Mouse (Mus musculus): ENCODE data around the gene Pde10a. TPM values are rescaled to one million over a fixed set of nuclear protein-coding genes. Genes with fewer than 3 reads are reported as not detected.
A peak's percentile ranks its signal among the peaks of the same experiment; 100 is the strongest.

Gene Pde10a
- polyA plus RNA-seq, 1 experiment: 0.52 TPM

- no peaks in the 10 kb centered on the region for H3K36me3 ChIP-seq (ENCODE audit: control insufficient read depth, insufficient read depth, low read length)
- no peaks in the 10 kb centered on the region for H3K27me3 ChIP-seq (ENCODE audit: control insufficient read depth, insufficient read depth, low read length)
- H3K27ac ChIP-seq (ENCODE audit: insufficient read depth, low read depth, low read length): no peak overlapping the region
- H3K4me3 ChIP-seq (ENCODE audit: low read depth, low read length): no peak overlapping the region
- WGBS: 91% methylated on average over 1 of the region's 1 CpGs
- no peaks in the 10 kb centered on the region for H3K4me1 ChIP-seq (ENCODE audit: control insufficient read depth, insufficient read depth, insufficient read length, low read length)
- TF ChIP-seq CTCF (IDR thresholded peaks at IDR 0.05; ENCODE audit: extremely low read depth, insufficient read length, insufficient replicate concordance, low read depth, low read length) (no peak), POLR2A (IDR thresholded peaks at IDR 0.05; ENCODE audit: low read depth, low read length) (no peak)
Observed at GRCm38 (mm10) chr17:8995344-8995743, 470.2 kb downstream of the Pde10a start.

GRCm38 (mm10) chr17:9002438-9002837, 477.3 kb downstream of the Pde10a start:
- Histone ChIP-seq H3K27ac (ENCODE audit: insufficient read depth, low read depth, low read length) (no peak overlapping the region), H3K36me3 (ENCODE audit: control insufficient read depth, insufficient read depth, low read length) (no peaks in the 10 kb centered on the region), H3K4me1 (ENCODE audit: control insufficient read depth, insufficient read depth, insufficient read length, low read length) (no peaks in the 10 kb centered on the region), H3K4me3 (ENCODE audit: low read depth, low read length) (no peak overlapping the region), H3K27me3 (ENCODE audit: control insufficient read depth, insufficient read depth, low read length) (no peaks in the 10 kb centered on the region)
- 72% methylated on average over 4 of the region's 4 CpGs for WGBS
- no peak for TF ChIP-seq CTCF (IDR thresholded peaks at IDR 0.05; ENCODE audit: extremely low read depth, insufficient read length, insufficient replicate concordance, low read depth, low read length)
- TF ChIP-seq POLR2A (IDR thresholded peaks at IDR 0.05; ENCODE audit: low read depth, low read length): no peak

GRCm38 (mm10) chr17:9004516-9004915, 479.3 kb downstream of the Pde10a start:
- H3K27ac ChIP-seq (ENCODE audit: insufficient read depth, low read depth, low read length): no peak overlapping the region
- H3K4me1 ChIP-seq (ENCODE audit: control insufficient read depth, insufficient read depth, insufficient read length, low read length): no peaks in the 10 kb centered on the region
- H3K4me3 ChIP-seq (ENCODE audit: low read depth, low read length): no peak overlapping the region
- no peaks in the 10 kb centered on the region for H3K36me3 ChIP-seq (ENCODE audit: control insufficient read depth, insufficient read depth, low read length)
- WGBS: 80% methylated on average over 4 of the region's 4 CpGs
- H3K27me3 ChIP-seq (ENCODE audit: control insufficient read depth, insufficient read depth, low read length): no peaks in the 10 kb centered on the region
- TF ChIP-seq CTCF (IDR thresholded peaks at IDR 0.05; ENCODE audit: extremely low read depth, insufficient read length, insufficient replicate concordance, low read depth, low read length): no peak
- no peak for TF ChIP-seq POLR2A (IDR thresholded peaks at IDR 0.05; ENCODE audit: low read depth, low read length)

DNA sequence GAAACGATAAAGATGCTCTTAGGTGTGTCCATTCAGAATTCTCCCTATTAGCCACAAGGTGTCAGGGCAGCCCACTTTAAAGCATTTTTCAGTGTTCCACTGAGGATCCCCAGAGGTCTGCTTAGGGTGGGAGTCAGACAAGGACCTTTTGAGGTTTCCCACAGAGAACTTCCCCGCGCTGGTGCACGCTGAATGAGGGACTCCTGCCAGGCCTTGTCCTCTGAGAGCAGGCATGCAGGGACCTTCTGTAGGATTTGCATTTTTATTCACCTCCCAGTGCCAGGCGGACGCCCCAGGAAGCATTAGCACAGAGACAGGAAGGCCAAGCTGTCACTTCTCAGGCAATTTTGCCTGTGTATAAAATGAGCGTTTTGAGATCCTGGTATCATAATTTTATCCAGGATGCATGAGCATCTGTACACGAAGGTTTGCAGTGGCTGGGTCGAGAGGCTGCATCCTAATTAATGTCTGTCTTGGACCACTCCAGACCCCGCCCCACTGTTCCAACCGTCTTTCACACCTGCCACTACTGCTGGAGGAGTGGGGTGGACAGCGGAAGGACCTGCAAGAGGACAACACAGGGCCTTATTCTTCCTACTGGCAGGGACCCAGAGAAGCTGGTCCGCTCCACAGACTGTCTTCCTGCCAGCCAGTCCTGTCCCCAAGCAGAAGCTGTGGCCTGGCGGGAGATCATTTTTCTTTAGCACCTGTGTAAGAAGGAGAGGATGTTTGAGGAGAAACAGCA, 498.2 kb downstream of the Pde10a start:
- TF ChIP-seq CTCF (IDR thresholded peaks at IDR 0.05; ENCODE audit: extremely low read depth, insufficient read length, insufficient replicate concordance, low read depth, low read length) (no peak), POLR2A (IDR thresholded peaks at IDR 0.05; ENCODE audit: low read depth, low read length) (no peak)
- Histone ChIP-seq H3K4me3 (ENCODE audit: low read depth, low read length) (no peak overlapping the region), H3K36me3 (ENCODE audit: control insufficient read depth, insufficient read depth, low read length) (no peaks in the 10 kb centered on the region), H3K27ac (ENCODE audit: insufficient read depth, low read depth, low read length) (no peak overlapping the region), H3K27me3 (ENCODE audit: control insufficient read depth, insufficient read depth, low read length) (no peaks in the 10 kb centered on the region), H3K4me1 (ENCODE audit: control insufficient read depth, insufficient read depth, insufficient read length, low read length) (no peaks in the 10 kb centered on the region)
- WGBS: 34% methylated on average over 14 of the region's 14 CpGs

DNA sequence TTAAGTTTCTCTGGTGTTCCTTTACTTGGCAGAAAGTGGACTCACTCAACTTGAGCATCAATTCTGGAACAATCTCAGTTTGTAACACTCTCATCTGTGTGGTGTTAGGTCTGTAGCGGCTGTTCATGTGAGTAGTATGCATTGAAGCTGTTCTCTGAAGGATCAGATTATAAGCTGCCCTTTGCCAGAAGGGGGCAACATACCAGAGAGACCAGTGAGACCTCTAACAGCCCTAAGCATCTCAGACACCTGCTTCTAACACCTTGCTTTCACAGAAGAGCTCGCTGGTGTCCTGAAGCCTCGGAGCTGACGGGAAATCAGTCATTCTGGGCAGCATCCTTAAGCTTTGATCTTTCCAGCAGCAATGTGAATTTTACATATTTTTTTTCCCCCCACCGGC, 505.0 kb downstream of the Pde10a start:
- H3K4me3 ChIP-seq (ENCODE audit: low read depth, low read length): no peak overlapping the region
- H3K36me3 ChIP-seq (ENCODE audit: control insufficient read depth, insufficient read depth, low read length): no peaks in the 10 kb centered on the region
- no peak overlapping the region for H3K27ac ChIP-seq (ENCODE audit: insufficient read depth, low read depth, low read length)
- no peaks in the 10 kb centered on the region for H3K27me3 ChIP-seq (ENCODE audit: control insufficient read depth, insufficient read depth, low read length)
- TF ChIP-seq POLR2A (IDR thresholded peaks at IDR 0.05; ENCODE audit: low read depth, low read length) (no peak), CTCF (IDR thresholded peaks at IDR 0.05; ENCODE audit: extremely low read depth, insufficient read length, insufficient replicate concordance, low read depth, low read length) (no peak)
- H3K4me1 ChIP-seq (ENCODE audit: control insufficient read depth, insufficient read depth, insufficient read length, low read length): no peaks in the 10 kb centered on the region
- 54% methylated on average over 5 of the region's 5 CpGs for WGBS

DNA sequence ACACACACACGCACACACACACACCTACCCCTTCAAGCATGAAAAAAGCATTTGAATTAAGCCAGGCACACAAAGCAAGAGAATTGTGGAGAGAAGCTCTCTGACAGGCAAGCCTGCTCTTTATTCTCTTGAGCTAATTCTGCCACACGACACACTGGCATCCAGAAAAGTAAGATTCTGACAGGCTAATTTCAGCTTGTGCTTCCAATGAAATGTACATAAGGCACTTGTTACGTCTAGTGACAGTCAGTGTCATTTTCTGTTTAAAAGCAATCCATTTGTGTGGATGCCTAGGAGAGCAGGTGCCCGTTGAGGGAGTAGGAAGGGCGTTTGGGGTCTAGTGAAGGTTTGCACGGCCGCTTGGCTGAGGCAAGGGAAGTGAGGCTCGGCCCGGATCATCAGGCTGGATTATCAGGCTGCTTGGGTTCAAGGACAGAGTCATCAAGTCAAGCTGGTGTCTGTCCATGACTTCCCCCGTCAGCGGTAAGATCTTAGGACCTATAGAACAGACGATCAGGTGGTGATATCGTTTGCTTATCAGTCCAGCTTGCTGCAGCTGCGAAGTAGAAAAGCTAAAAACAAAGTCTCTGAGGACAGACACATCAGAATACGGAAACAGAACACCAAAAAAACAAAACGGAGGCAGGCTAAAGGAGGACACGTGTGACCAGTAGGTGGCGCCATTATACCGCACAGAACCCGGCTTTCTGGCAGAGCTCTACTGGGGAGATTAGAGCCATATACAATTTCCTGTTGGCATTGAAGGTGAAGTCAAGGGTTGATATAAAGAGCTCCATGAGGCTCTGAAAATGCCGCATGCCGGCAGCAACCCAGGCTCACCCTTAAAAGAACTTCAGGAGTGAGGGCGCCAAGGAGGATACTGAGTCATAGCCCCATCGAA, 506.3 kb downstream of the Pde10a start:
- H3K27ac ChIP-seq (ENCODE audit: insufficient read depth, low read depth, low read length): no peak overlapping the region
- H3K36me3 ChIP-seq (ENCODE audit: control insufficient read depth, insufficient read depth, low read length): no peaks in the 10 kb centered on the region
- TF ChIP-seq POLR2A (IDR thresholded peaks at IDR 0.05; ENCODE audit: low read depth, low read length) (no peak), CTCF (IDR thresholded peaks at IDR 0.05; ENCODE audit: extremely low read depth, insufficient read length, insufficient replicate concordance, low read depth, low read length) (peak; percentile 76; the same call in 1 of the 2 replicates)
- H3K27me3 ChIP-seq (ENCODE audit: control insufficient read depth, insufficient read depth, low read length): no peaks in the 10 kb centered on the region
- WGBS: 12% methylated on average over 24 of the region's 24 CpGs
- no peak overlapping the region for H3K4me3 ChIP-seq (ENCODE audit: low read depth, low read length)
- no peaks in the 10 kb centered on the region for H3K4me1 ChIP-seq (ENCODE audit: control insufficient read depth, insufficient read depth, insufficient read length, low read length)

Measured in small intestine, adult 2 months (tissue).